In genomic region chr2:166905711-166906522, GRCm38 (mm10) we compare ENCODE assay signal across 8 mouse cellular contexts. TPM values are rescaled to one million over a fixed set of nuclear protein-coding genes. Genes with fewer than 3 reads are reported as not detected.
A peak's percentile ranks its signal among the peaks of the same experiment; 100 is the strongest.
DNase-seq lines count a peak whose midpoint lies in the region; ATAC-seq lines count a peak whose summit lies in the region.

Gene Cse1l, plus strand, starts transcription at chr2:166906040.

- peaks cover 3% of the 10 kb centered on the region; the same call in 1 of the 2 replicates for H3K36me3 ChIP-seq in lung, embryonic 16.5 days (ENCODE audit: control insufficient read depth, insufficient read depth, low read length)

- peak; percentile 92 for ATAC-seq in hematopoietic stem cell, adult 5-6 weeks (replicated peaks in 1 of 2; ENCODE audit: insufficient read depth in 1 of 2, low FRiP score in 2 of 2, low TSS enrichment in 1 of 2, low read depth in 1 of 2, poor library complexity in 2 of 2, severe bottlenecking in 2 of 2)
- peak; percentile 98 for ATAC-seq in lung, embryonic 16.5 days (ENCODE audit: low read depth)

- WGBS in lung, embryonic 16.5 days, result under 1% methylated on average over 73 of the region's 80 CpGs

- peak within 1 kb of the TSS; percentile 96 for H3K4me3 ChIP-seq in lung, embryonic 16.5 days (ENCODE audit: low read length)

- peak; percentile 83 for DNase-seq in MEL-GATA-1-ER (ENCODE audit: extremely low read depth, low read depth)
- peak; percentile 98 for DNase-seq in cerebellum, adult 8-10 months
- DNase-seq in forelimb bud, embryonic 11.5 days (ENCODE audit: low read depth, low spot score), result peak; percentile 98
- DNase-seq in layer of hippocampus, adult 9-10 months (ENCODE audit: low spot score), result peak; percentile 92
- peak; percentile 98 for DNase-seq in ovary, postnatal 10 days (ENCODE audit: low spot score)
- peak; percentile 97 to 99 for DNase-seq in thymus, postnatal 10 days (ENCODE audit: low spot score in 2 of 2)

- no peaks in the 10 kb centered on the region for H3K27me3 ChIP-seq in lung, embryonic 16.5 days (ENCODE audit: control insufficient read depth, insufficient read depth, low read depth, low read length)

- H3K9ac ChIP-seq in lung, embryonic 16.5 days (ENCODE audit: low read length), result peak within 1 kb of the TSS; percentile 97

- H3K27ac ChIP-seq in lung, embryonic 16.5 days (ENCODE audit: low read length), result peak within 1 kb of the TSS; percentile 99

- peak within 1 kb of the TSS; percentile 95 for H3K4me2 ChIP-seq in lung, embryonic 16.5 days (ENCODE audit: low read depth, low read length)

- H3K4me1 ChIP-seq in lung, embryonic 16.5 days (replicated peaks; ENCODE audit: control insufficient read depth, insufficient read depth, low read length), result peaks cover 10% of the 10 kb centered on the region

- no peaks in the 10 kb centered on the region for H3K9me3 ChIP-seq in lung, embryonic 16.5 days (ENCODE audit: control insufficient read depth, low read length)

RNA-seq across cellular contexts. Expression of gene Cse1l, which starts in this region (rescaled TPM):
- 128 and 133 TPM in 2 replicates for total RNA-seq in hematopoietic stem cell, adult 5-6 weeks (2017)
- 106 and 118 TPM in 2 replicates for polyA plus RNA-seq in lung, embryonic 16.5 days (2015; fragmentation: Nextera tagmentation; extraction: Ambion mirVana)

Comparison
In these comparisons a context has a peak if more than half of its experiments do, and no peak if none do; other contexts are left out.
1. Peak in every context shown above with its lines: DNase-seq, ATAC-seq, H3K4me3 ChIP-seq and H3K27ac ChIP-seq.